Mouse (Mus musculus): Measurements from ENCODE around the gene Arhgef7. TPM values are rescaled to one million over a fixed set of nuclear protein-coding genes. Genes with fewer than 3 reads are reported as not detected.

Gene Arhgef7
- polyA plus RNA-seq, 1 experiment from 2014 or later, result 10.1 TPM

GRCm38 (mm10) chr8:11707701-11708100, 19.8 kb upstream of the Arhgef7 start:
- peaks cover 12% of the 10 kb centered on the region for H3K4me1 ChIP-seq (ENCODE audit: control insufficient read depth, low read depth, low read length)
- no peaks in the 10 kb centered on the region for H3K9me3 ChIP-seq (replicated peaks; ENCODE audit: control insufficient read depth, low read length)
- H3K4me3 ChIP-seq (ENCODE audit: low read depth, low read length), result no peak overlapping the region
- no peak for ATAC-seq (ENCODE audit: low read depth)
- no peak overlapping the region for H3K27ac ChIP-seq (ENCODE audit: low read length)
- no peaks in the 10 kb centered on the region for H3K36me3 ChIP-seq (ENCODE audit: control insufficient read depth, insufficient read depth)
- H3K4me2 ChIP-seq (ENCODE audit: low read depth, low read length), result no peak overlapping the region
- H3K9ac ChIP-seq (ENCODE audit: low read depth, low read length), result no peak overlapping the region
- H3K27me3 ChIP-seq (ENCODE audit: control insufficient read depth, insufficient read depth, low read depth, low read length), result no peaks in the 10 kb centered on the region
- WGBS (ENCODE audit: insufficient replicate concordance), result 40% methylated on average over 3 of the region's 3 CpGs

- Histone ChIP-seq H3K4me3 (ENCODE audit: low read depth, low read length) (no peak overlapping the region), H3K9me3 (replicated peaks; ENCODE audit: control insufficient read depth, low read length) (no peaks in the 10 kb centered on the region), H3K9ac (ENCODE audit: low read depth, low read length) (no peak overlapping the region), H3K36me3 (ENCODE audit: control insufficient read depth, insufficient read depth) (no peaks in the 10 kb centered on the region), H3K27ac (ENCODE audit: low read length) (no peak overlapping the region), H3K4me2 (ENCODE audit: low read depth, low read length) (no peak overlapping the region), H3K4me1 (ENCODE audit: control insufficient read depth, low read depth, low read length) (peaks cover 12% of the 10 kb centered on the region), H3K27me3 (ENCODE audit: control insufficient read depth, insufficient read depth, low read depth, low read length) (no peaks in the 10 kb centered on the region)
- 38% methylated on average over 2 of the region's 2 CpGs for WGBS (ENCODE audit: insufficient replicate concordance)
- ATAC-seq (ENCODE audit: low read depth), result no peak
Measured at GRCm38 (mm10) chr8:11708815-11709214, 18.7 kb upstream of the Arhgef7 start.

- 46% methylated on average over 3 of the region's 3 CpGs for WGBS (ENCODE audit: insufficient replicate concordance)
- Histone ChIP-seq H3K9ac (ENCODE audit: low read depth, low read length) (no peak overlapping the region), H3K27ac (ENCODE audit: low read length) (no peak overlapping the region), H3K4me3 (ENCODE audit: low read depth, low read length) (no peak overlapping the region), H3K36me3 (ENCODE audit: control insufficient read depth, insufficient read depth) (no peaks in the 10 kb centered on the region), H3K27me3 (ENCODE audit: control insufficient read depth, insufficient read depth, low read depth, low read length) (no peaks in the 10 kb centered on the region), H3K9me3 (replicated peaks; ENCODE audit: control insufficient read depth, low read length) (no peaks in the 10 kb centered on the region), H3K4me1 (ENCODE audit: control insufficient read depth, low read depth, low read length) (peaks cover 12% of the 10 kb centered on the region), H3K4me2 (ENCODE audit: low read depth, low read length) (no peak overlapping the region)
- ATAC-seq (ENCODE audit: low read depth), result no peak
Measured at GRCm38 (mm10) chr8:11709542-11709941, 18.0 kb upstream of the Arhgef7 start.

- peak overlapping the region; percentile 44 for H3K27ac ChIP-seq (ENCODE audit: low read length)
- no peak overlapping the region for H3K4me2 ChIP-seq (ENCODE audit: low read depth, low read length)
- 40% methylated on average over 5 of the region's 5 CpGs for WGBS (ENCODE audit: insufficient replicate concordance)
- no peak overlapping the region for H3K4me3 ChIP-seq (ENCODE audit: low read depth, low read length)
- no peaks in the 10 kb centered on the region for H3K9me3 ChIP-seq (replicated peaks; ENCODE audit: control insufficient read depth, low read length)
- 0 out of 2 replicates have a peak overlapping the region, but pooled peaks have one; percentile 12 for H3K9ac ChIP-seq (ENCODE audit: low read depth, low read length)
- peaks cover 12% of the 10 kb centered on the region for H3K4me1 ChIP-seq (ENCODE audit: control insufficient read depth, low read depth, low read length)
- no peaks in the 10 kb centered on the region for H3K27me3 ChIP-seq (ENCODE audit: control insufficient read depth, insufficient read depth, low read depth, low read length)
- ATAC-seq (ENCODE audit: low read depth), result peak; percentile 79
- H3K36me3 ChIP-seq (ENCODE audit: control insufficient read depth, insufficient read depth), result no peaks in the 10 kb centered on the region
Measured at GRCm38 (mm10) chr8:11710415-11710814, 17.1 kb upstream of the Arhgef7 start.

- H3K36me3 ChIP-seq (ENCODE audit: control insufficient read depth, insufficient read depth), result no peaks in the 10 kb centered on the region
- H3K4me3 ChIP-seq (ENCODE audit: low read depth, low read length), result no peak overlapping the region
- H3K27ac ChIP-seq (ENCODE audit: low read length), result no peak overlapping the region
- no peak overlapping the region for H3K4me2 ChIP-seq (ENCODE audit: low read depth, low read length)
- WGBS (ENCODE audit: insufficient replicate concordance), result 63% methylated on average over 6 of the region's 6 CpGs
- no peaks in the 10 kb centered on the region for H3K27me3 ChIP-seq (ENCODE audit: control insufficient read depth, insufficient read depth, low read depth, low read length)
- H3K9ac ChIP-seq (ENCODE audit: low read depth, low read length), result no peak overlapping the region
- ATAC-seq (ENCODE audit: low read depth), result no peak
- no peaks in the 10 kb centered on the region for H3K9me3 ChIP-seq (replicated peaks; ENCODE audit: control insufficient read depth, low read length)
- H3K4me1 ChIP-seq (ENCODE audit: control insufficient read depth, low read depth, low read length), result peaks cover 12% of the 10 kb centered on the region
Measured at GRCm38 (mm10) chr8:11712244-11712643, 15.3 kb upstream of the Arhgef7 start.

- Histone ChIP-seq H3K9me3 (replicated peaks; ENCODE audit: control insufficient read depth, low read length) (no peaks in the 10 kb centered on the region), H3K36me3 (ENCODE audit: control insufficient read depth, insufficient read depth) (no peaks in the 10 kb centered on the region), H3K9ac (ENCODE audit: low read depth, low read length) (no peak overlapping the region), H3K27me3 (ENCODE audit: control insufficient read depth, insufficient read depth, low read depth, low read length) (no peaks in the 10 kb centered on the region), H3K4me1 (ENCODE audit: control insufficient read depth, low read depth, low read length) (no peaks in the 10 kb centered on the region), H3K4me3 (ENCODE audit: low read depth, low read length) (no peak overlapping the region), H3K4me2 (ENCODE audit: low read depth, low read length) (no peak overlapping the region), H3K27ac (ENCODE audit: low read length) (no peak overlapping the region)
- WGBS (ENCODE audit: insufficient replicate concordance), result 30% methylated on average over 4 of the region's 4 CpGs
- no peak for ATAC-seq (ENCODE audit: low read depth)
Measured at GRCm38 (mm10) chr8:11717194-11717593, 10.3 kb upstream of the Arhgef7 start.

GRCm38 (mm10) chr8:11727273-11727650, 259 bp upstream of the Arhgef7 start:
- Histone ChIP-seq H3K4me1 (ENCODE audit: control insufficient read depth, low read depth, low read length) (no peaks in the 10 kb centered on the region; the same call in 1 of the 2 replicates), H3K9me3 (replicated peaks; ENCODE audit: control insufficient read depth, low read length) (no peaks in the 10 kb centered on the region), H3K36me3 (ENCODE audit: control insufficient read depth, insufficient read depth) (no peaks in the 10 kb centered on the region), H3K27ac (ENCODE audit: low read length) (no peak overlapping the region), H3K27me3 (ENCODE audit: control insufficient read depth, insufficient read depth, low read depth, low read length) (peaks cover 44% of the 10 kb centered on the region), H3K9ac (ENCODE audit: low read depth, low read length) (peak overlapping the region; percentile 11; the same call in 1 of the 2 replicates), H3K4me3 (ENCODE audit: low read depth, low read length) (peak overlapping the region; percentile 59), H3K4me2 (ENCODE audit: low read depth, low read length) (peak overlapping the region; percentile 51)
- ATAC-seq (ENCODE audit: low read depth), result no peak
- 3% methylated on average over 22 of the region's 22 CpGs for WGBS (ENCODE audit: insufficient replicate concordance)

- Histone ChIP-seq H3K4me1 (ENCODE audit: control insufficient read depth, low read depth, low read length) (no peaks in the 10 kb centered on the region; the same call in 1 of the 2 replicates), H3K9ac (ENCODE audit: low read depth, low read length) (peak overlapping the region; percentile 51), H3K27ac (ENCODE audit: low read length) (peak overlapping the region; percentile 76), H3K27me3 (ENCODE audit: control insufficient read depth, insufficient read depth, low read depth, low read length) (peaks cover 44% of the 10 kb centered on the region), H3K36me3 (ENCODE audit: control insufficient read depth, insufficient read depth) (no peaks in the 10 kb centered on the region), H3K4me2 (ENCODE audit: low read depth, low read length) (peak overlapping the region; percentile 38), H3K9me3 (replicated peaks; ENCODE audit: control insufficient read depth, low read length) (no peaks in the 10 kb centered on the region), H3K4me3 (ENCODE audit: low read depth, low read length) (peak overlapping the region; percentile 59)
- WGBS (ENCODE audit: insufficient replicate concordance), result 3% methylated on average over 40 of the region's 61 CpGs
- peak; percentile 63 for ATAC-seq (ENCODE audit: low read depth)
Measured at GRCm38 (mm10) chr8:11728482-11729295, 1.2 kb downstream of the Arhgef7 start.

- Histone ChIP-seq H3K4me2 (ENCODE audit: low read depth, low read length) (no peak overlapping the region), H3K4me1 (ENCODE audit: control insufficient read depth, low read depth, low read length) (no peaks in the 10 kb centered on the region; the same call in 1 of the 2 replicates), H3K36me3 (ENCODE audit: control insufficient read depth, insufficient read depth) (no peaks in the 10 kb centered on the region), H3K27me3 (ENCODE audit: control insufficient read depth, insufficient read depth, low read depth, low read length) (peaks cover 44% of the 10 kb centered on the region), H3K9ac (ENCODE audit: low read depth, low read length) (no peak overlapping the region), H3K4me3 (ENCODE audit: low read depth, low read length) (no peak overlapping the region), H3K27ac (ENCODE audit: low read length) (no peak overlapping the region), H3K9me3 (replicated peaks; ENCODE audit: control insufficient read depth, low read length) (no peaks in the 10 kb centered on the region)
- no peak for ATAC-seq (ENCODE audit: low read depth)
- WGBS (ENCODE audit: insufficient replicate concordance), result 47% methylated on average over 12 of the region's 12 CpGs
Measured at GRCm38 (mm10) chr8:11730271-11730940, 2.9 kb downstream of the Arhgef7 start.
